Mouse (Mus musculus) midbrain, postnatal 0 days (tissue): ENCODE measurements around the gene Cyp1a2. TPM values are rescaled to one million over a fixed set of nuclear protein-coding genes. Genes with fewer than 3 reads are reported as not detected.

Source experiments
- ATAC-seq: fragments of 200-750 bp; cut with Nextera tagmentation; 2 replicates; pipeline ENCODE4 v1.8.0; 2017; ENCODE audit warnings: moderate number of reproducible peaks, mild to moderate bottlenecking, moderate TSS enrichment, moderate library complexity; ENCODE audit not compliant: low FRiP score
- DNase-seq: peaks from one replicate; pipeline ENCODE4 v3.0.0-alpha.2; 2015; ENCODE audit warnings: low spot score
- H3K27ac ChIP-seq: fragments of 300-500 bp; sonication (generic); 2 replicates; pipeline ENCODE4 v1.5.1; 2014; ENCODE audit warnings: low read depth, mild to moderate bottlenecking, low read length, mixed read lengths
- H3K27me3 ChIP-seq: fragments of 300-500 bp; sonication (generic); 2 replicates; pipeline ENCODE4 v1.6.1; 2014; ENCODE audit warnings: low read length, control low read depth, mixed read lengths; ENCODE audit not compliant: insufficient read depth
- H3K36me3 ChIP-seq: fragments of 300-500 bp; sonication (generic); 2 replicates; pipeline ENCODE4 v1.6.1; 2014; ENCODE audit warnings: low read length, control low read depth, mixed read lengths; ENCODE audit not compliant: insufficient read depth
- H3K4me1 ChIP-seq: fragments of 300-500 bp; sonication (generic); 2 replicates; pipeline ENCODE4 v1.6.1; 2014; ENCODE audit warnings: mild to moderate bottlenecking, control low read depth, antibody characterized with exemption, low read length, mixed read lengths; ENCODE audit not compliant: insufficient read depth
- H3K4me2 ChIP-seq: fragments of 300-500 bp; sonication (generic); 2 replicates; pipeline ENCODE4 v1.6.1; 2014; ENCODE audit warnings: low read depth, mild to moderate bottlenecking, low read length, mixed read lengths; ENCODE audit not compliant: poor library complexity, severe bottlenecking
- H3K4me3 ChIP-seq: fragments of 300-500 bp; sonication (generic); 2 replicates; pipeline ENCODE4 v1.5.1; 2014; ENCODE audit warnings: low read depth, mild to moderate bottlenecking, low read length, moderate library complexity
- H3K9ac ChIP-seq: fragments of 300-500 bp; sonication (generic); replicated peaks from 2 replicates; pipeline ENCODE4 v1.6.1; 2014; ENCODE audit warnings: mild to moderate bottlenecking, low read length, moderate library complexity, mixed read lengths; ENCODE audit not compliant: poor library complexity, severe bottlenecking
- H3K9me3 ChIP-seq: fragments of 300-500 bp; sonication (generic); 2 replicates; pipeline ENCODE4 v1.6.1; 2016; ENCODE audit warnings: low read length, control low read depth
- CTCF ChIP-seq: IDR thresholded peaks from 2 replicates; pipeline ENCODE4 v1.5.1; 2016; ENCODE audit warnings: antibody characterized with exemption, mild to moderate bottlenecking
- WGBS: fragments of 180-500 bp; shearing (Covaris S2); extraction: QIAGEN DNeasy Blood & Tissue Kit; methylation state at CpG from one replicate; pipeline ENCODE4 v1.1.7; 2014; 5-methylcytosine and 5-hydroxymethylcytosine counted together
- polyA plus RNA-seq: library from polyadenylated mRNA; unstranded; fragments of >200 nt; fragmentation: Nextera tagmentation; extraction: Ambion mirVana; gene quantifications from 2 replicates; pipeline ENCODE4 v1.2.1, GENCODE M21; 2015
- total RNA-seq: library from RNA; depleted of rRNA; stranded (reverse); fragments of >200 nt; gene quantifications from 2 replicates; pipeline ENCODE4 v1.2.3, GENCODE M21; 2014; rRNA removed

Gene Cyp1a2
- total and polyA plus RNA-seq, 2 experiments from 2014 or later: not detected

DNA sequence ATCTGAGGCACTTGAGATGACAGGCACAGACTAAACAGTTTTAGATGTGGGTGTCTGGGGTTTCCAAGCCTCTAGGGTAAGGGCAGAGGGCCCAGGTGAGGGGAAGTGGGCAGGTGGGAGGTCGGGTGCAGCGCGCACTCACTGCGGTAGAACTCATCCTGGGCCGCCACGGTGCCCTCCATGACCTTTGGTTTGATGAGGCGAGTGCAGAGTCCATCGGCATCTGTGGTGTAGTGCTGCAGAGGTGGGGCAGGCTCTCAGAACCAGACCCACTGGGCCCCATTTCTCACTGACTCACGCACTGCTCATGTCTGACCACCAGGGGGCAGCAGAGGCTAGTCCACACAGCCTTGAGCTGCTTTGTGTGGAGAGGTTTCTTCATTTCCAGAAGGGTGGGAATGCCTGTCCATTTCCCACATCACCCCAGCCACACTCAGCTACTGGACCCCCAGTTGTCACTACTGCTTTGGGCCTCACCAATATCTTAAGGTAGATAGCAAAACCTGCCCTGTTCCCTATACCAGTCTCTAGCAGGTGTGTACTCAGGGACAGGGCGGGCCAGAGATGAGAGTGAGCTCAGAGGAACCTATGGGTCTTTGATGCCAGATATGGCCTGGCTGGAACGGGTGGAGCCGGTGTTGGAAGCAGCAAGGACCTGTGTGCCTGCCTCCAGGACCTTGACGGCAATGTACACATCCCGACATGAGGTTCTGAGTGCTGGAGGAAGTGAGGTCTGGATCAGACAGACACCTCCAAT lies 54.2 kb downstream of the Cyp1a2 start:
- Histone ChIP-seq H3K36me3 (peaks cover 79% of the 10 kb centered on the region), H3K4me2 (no peak overlapping the region), H3K9me3 (no peaks in the 10 kb centered on the region), H3K27ac (0 out of 2 replicates have a peak overlapping the region, but pooled peaks have one; percentile 0), H3K4me3 (no peak overlapping the region), H3K4me1 (no peaks in the 10 kb centered on the region), H3K27me3 (no peaks in the 10 kb centered on the region), H3K9ac (no peak overlapping the region)
- peak; percentile 77 for DNase-seq
- ATAC-seq: peak; percentile 66
- 73% methylated on average over 14 of the region's 14 CpGs for WGBS
- TF ChIP-seq CTCF: peak; percentile 98

DNA sequence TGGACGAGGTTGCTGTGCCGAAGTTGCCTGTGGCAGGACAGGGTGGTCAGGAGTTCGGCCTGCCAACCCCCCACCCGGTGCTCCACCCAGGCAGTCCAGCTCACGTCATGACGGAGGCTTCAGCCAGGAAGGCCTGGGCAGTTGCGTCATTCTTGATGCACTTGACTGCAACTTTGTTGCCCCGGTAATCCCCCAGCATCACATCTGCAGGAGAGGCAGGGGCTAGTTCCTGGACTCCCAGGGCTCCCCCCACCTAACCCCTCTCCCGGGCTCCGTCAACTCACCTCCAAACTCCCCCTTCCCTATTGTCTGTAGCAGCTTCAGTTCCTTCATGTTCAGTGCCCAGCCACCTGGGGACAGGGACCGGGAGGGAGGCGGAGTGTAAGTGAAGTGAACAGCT lies 54.8 kb downstream of the Cyp1a2 start:
- no peaks in the 10 kb centered on the region for H3K4me1 ChIP-seq
- H3K4me2 ChIP-seq: no peak overlapping the region
- H3K27me3 ChIP-seq: no peaks in the 10 kb centered on the region
- DNase-seq (no peak), ATAC-seq (no peak)
- TF ChIP-seq CTCF: no peak
- WGBS: 92% methylated on average over 12 of the region's 12 CpGs
- H3K27ac ChIP-seq: no peak overlapping the region
- no peak overlapping the region for H3K4me3 ChIP-seq
- H3K9ac ChIP-seq: no peak overlapping the region
- H3K36me3 ChIP-seq: peaks cover 76% of the 10 kb centered on the region
- no peaks in the 10 kb centered on the region for H3K9me3 ChIP-seq

DNA sequence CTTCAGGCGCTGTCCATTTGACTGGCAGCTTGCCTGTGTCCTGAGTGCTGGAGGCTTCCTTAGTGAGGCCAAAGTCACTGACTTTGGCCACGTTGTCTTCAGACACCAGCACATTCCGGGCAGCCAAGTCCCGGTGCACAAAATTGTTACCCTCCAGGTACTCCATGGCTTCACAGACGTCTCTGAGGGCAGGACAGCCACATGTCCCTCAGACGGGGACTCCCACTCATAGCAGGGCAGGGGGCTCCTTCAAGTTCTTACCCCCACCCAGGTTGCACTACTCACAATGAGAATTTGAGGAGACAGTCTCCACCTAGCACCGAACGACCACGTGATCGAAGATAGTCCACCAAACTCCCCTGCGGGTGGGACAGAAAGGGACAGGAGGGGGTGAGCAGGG lies 55.6 kb downstream of the Cyp1a2 start:
- Histone ChIP-seq H3K4me2 (no peak overlapping the region), H3K27me3 (no peaks in the 10 kb centered on the region), H3K27ac (no peak overlapping the region), H3K36me3 (peaks cover 74% of the 10 kb centered on the region), H3K4me1 (no peaks in the 10 kb centered on the region), H3K9me3 (no peaks in the 10 kb centered on the region), H3K4me3 (no peak overlapping the region), H3K9ac (no peak overlapping the region)
- ATAC-seq (no peak), DNase-seq (no peak)
- no peak for TF ChIP-seq CTCF
- 91% methylated on average over 11 of the region's 11 CpGs for WGBS

DNA sequence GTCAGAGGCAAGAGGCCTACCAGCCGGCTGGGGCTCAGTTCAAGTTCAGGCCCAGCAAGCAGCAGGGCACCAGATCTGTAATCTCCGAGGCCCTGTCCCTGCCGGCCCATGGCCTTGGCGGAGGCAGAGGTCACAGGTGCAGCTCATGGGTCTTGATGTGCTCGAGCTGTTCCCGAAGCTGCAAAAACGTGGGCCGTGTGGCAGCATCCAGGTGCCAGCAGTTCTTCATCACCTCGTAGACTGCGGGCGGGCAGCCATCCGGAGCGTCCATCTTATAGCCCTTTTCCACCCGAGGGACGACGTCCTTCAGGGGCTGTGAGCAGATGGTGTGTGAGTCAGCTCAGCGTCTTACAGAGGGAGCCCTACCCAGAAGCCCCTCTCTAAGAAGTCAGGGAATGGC lies 56.3 kb downstream of the Cyp1a2 start:
- peaks cover 71% of the 10 kb centered on the region for H3K36me3 ChIP-seq
- WGBS: 90% methylated on average over 17 of the region's 17 CpGs
- no peak for DNase-seq

More for the DNA sequence above, 56.3 kb downstream of the Cyp1a2 start:
- H3K4me1 ChIP-seq: no peaks in the 10 kb centered on the region
- H3K4me2 ChIP-seq: no peak overlapping the region
- no peak overlapping the region for H3K27ac ChIP-seq
- no peak for TF ChIP-seq CTCF
- H3K9me3 ChIP-seq: no peaks in the 10 kb centered on the region
- no peak for ATAC-seq
- H3K9ac ChIP-seq: no peak overlapping the region
- no peak overlapping the region for H3K4me3 ChIP-seq
- H3K27me3 ChIP-seq: no peaks in the 10 kb centered on the region

Other genes starting within 250 kb of the Cyp1a2 start
- gene Ppcdc, start 243.6 kb downstream of the Cyp1a2 start, total RNA-seq: 23.1 and 29.7 TPM in 2 replicates
- gene Ppcdc, start 243.6 kb downstream of the Cyp1a2 start, polyA plus RNA-seq: 15.0 and 17.6 TPM in 2 replicates
- gene Scamp5, start 215.6 kb downstream of the Cyp1a2 start, total RNA-seq: 389 and 404 TPM in 2 replicates
- gene Scamp5, start 215.6 kb downstream of the Cyp1a2 start, polyA plus RNA-seq: 206 and 213 TPM in 2 replicates
- 24.2 and 24.8 TPM in 2 replicates for gene Rpp25, start 179.7 kb downstream of the Cyp1a2 start, total RNA-seq
- 26.5 and 34.5 TPM in 2 replicates for gene Rpp25, start 179.7 kb downstream of the Cyp1a2 start, polyA plus RNA-seq
- 250 and 266 TPM in 2 replicates for gene Cox5a, start 162.4 kb downstream of the Cyp1a2 start, total RNA-seq
- gene Cox5a, start 162.4 kb downstream of the Cyp1a2 start, polyA plus RNA-seq: 1,115 and 1,120 TPM in 2 replicates
- 20.6 and 29.7 TPM in 2 replicates for gene Fam219b, start 146.2 kb downstream of the Cyp1a2 start, total RNA-seq
- gene Fam219b, start 146.2 kb downstream of the Cyp1a2 start, polyA plus RNA-seq: 24.8 and 25.6 TPM in 2 replicates
- 60.5 and 71.9 TPM in 2 replicates for gene Mpi, start 130.9 kb downstream of the Cyp1a2 start, total RNA-seq
- gene Mpi, start 130.9 kb downstream of the Cyp1a2 start, polyA plus RNA-seq: 57.2 and 61.2 TPM in 2 replicates
- gene Scamp2, start 122.8 kb downstream of the Cyp1a2 start, total RNA-seq: 34.5 and 47.4 TPM in 2 replicates
- 41.1 and 41.2 TPM in 2 replicates for gene Scamp2, start 122.8 kb downstream of the Cyp1a2 start, polyA plus RNA-seq
- gene Ulk3, start 94.3 kb downstream of the Cyp1a2 start, total RNA-seq: 18.9 and 23.3 TPM in 2 replicates
- gene Ulk3, start 94.3 kb downstream of the Cyp1a2 start, polyA plus RNA-seq: 17.4 and 19.9 TPM in 2 replicates
- gene Cplx3, start 77.4 kb downstream of the Cyp1a2 start, total RNA-seq: 0.09 TPM in 1 of 2 replicates, not detected in the other
- gene Cplx3, start 77.4 kb downstream of the Cyp1a2 start, polyA plus RNA-seq: 1.9 and 2.2 TPM in 2 replicates
- not detected in 2 replicates for gene Lman1l, start 62.9 kb downstream of the Cyp1a2 start, total RNA-seq
- 0.10 TPM in 1 of 2 replicates, not detected in the other for gene Lman1l, start 62.9 kb downstream of the Cyp1a2 start, polyA plus RNA-seq
- gene Csk, start 30.1 kb downstream of the Cyp1a2 start, total RNA-seq: 133 and 152 TPM in 2 replicates
- gene Csk, start 30.1 kb downstream of the Cyp1a2 start, polyA plus RNA-seq: 42.4 and 45.5 TPM in 2 replicates
- 0.28 TPM in 1 of 2 replicates, not detected in the other for gene Cyp1a1, start 4.2 kb upstream of the Cyp1a2 start, total RNA-seq
- 0.09 TPM in 2 replicates for gene Cyp1a1, start 4.2 kb upstream of the Cyp1a2 start, polyA plus RNA-seq
- gene Edc3, start 24.8 kb upstream of the Cyp1a2 start, total RNA-seq: 10.6 and 11.9 TPM in 2 replicates
- 27.3 and 27.8 TPM in 2 replicates for gene Edc3, start 24.8 kb upstream of the Cyp1a2 start, polyA plus RNA-seq
- gene Clk3, start 82.2 kb upstream of the Cyp1a2 start, total RNA-seq: 82.1 and 83.7 TPM in 2 replicates
- 53.4 and 54.3 TPM in 2 replicates for gene Clk3, start 82.2 kb upstream of the Cyp1a2 start, polyA plus RNA-seq
- 4.9 and 5.3 TPM in 2 replicates for gene Arid3b, start 153.1 kb upstream of the Cyp1a2 start, total RNA-seq
- gene Arid3b, start 153.1 kb upstream of the Cyp1a2 start, polyA plus RNA-seq: 3.7 and 4.6 TPM in 2 replicates
- gene Ubl7, start 227.3 kb upstream of the Cyp1a2 start, total RNA-seq: 103 and 132 TPM in 2 replicates
- gene Ubl7, start 227.3 kb upstream of the Cyp1a2 start, polyA plus RNA-seq: 161 and 169 TPM in 2 replicates